Mouse (Mus musculus): ENCODE results near the gene Ucp2.

Gene Ucp2

GRCm38 (mm10) chr7:100493117-100493483, at the start of gene Ucp2:
Gene Ucp2 (plus strand): TSS chr7:100493337.
- no peak for TF ChIP-seq GATA4 (IDR thresholded peaks at IDR 0.05; ENCODE audit: insufficient replicate concordance, low read length)

GRCm38 (mm10) chr7:100443728-100444127, 49.4 kb upstream of the Ucp2 start:
- TF ChIP-seq GATA4 (IDR thresholded peaks at IDR 0.05; ENCODE audit: insufficient replicate concordance, low read length) = no peak

GRCm38 (mm10) chr7:100446271-100446670, 46.9 kb upstream of the Ucp2 start:
- no peak for TF ChIP-seq GATA4 (IDR thresholded peaks at IDR 0.05; ENCODE audit: insufficient replicate concordance, low read length)

DNA sequence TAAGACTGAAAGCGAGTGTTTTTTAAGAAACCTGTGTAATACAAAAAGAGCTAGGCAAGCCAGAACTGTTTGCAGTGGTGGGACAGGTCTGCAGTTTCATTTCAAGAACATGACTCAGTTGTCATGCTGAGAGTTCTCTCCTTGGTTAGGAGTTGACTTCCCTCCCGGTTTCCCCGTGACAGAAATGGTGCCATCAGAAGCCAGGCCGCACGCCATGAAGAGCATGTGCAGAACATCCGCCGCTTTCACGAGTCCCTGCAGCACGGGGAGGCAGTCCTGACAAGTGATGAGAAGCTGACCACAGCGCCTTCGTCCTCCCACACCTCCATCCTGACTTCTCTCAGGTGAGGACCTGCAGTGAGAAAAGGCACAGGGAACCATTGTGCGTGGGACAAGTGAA, 44.6 kb upstream of the Ucp2 start:
- TF ChIP-seq GATA4 (IDR thresholded peaks at IDR 0.05; ENCODE audit: insufficient replicate concordance, low read length) = no peak

- TF ChIP-seq GATA4 (IDR thresholded peaks at IDR 0.05; ENCODE audit: insufficient replicate concordance, low read length) = no peak
Measured at GRCm38 (mm10) chr7:100448985-100449384, 44.2 kb upstream of the Ucp2 start.

DNA sequence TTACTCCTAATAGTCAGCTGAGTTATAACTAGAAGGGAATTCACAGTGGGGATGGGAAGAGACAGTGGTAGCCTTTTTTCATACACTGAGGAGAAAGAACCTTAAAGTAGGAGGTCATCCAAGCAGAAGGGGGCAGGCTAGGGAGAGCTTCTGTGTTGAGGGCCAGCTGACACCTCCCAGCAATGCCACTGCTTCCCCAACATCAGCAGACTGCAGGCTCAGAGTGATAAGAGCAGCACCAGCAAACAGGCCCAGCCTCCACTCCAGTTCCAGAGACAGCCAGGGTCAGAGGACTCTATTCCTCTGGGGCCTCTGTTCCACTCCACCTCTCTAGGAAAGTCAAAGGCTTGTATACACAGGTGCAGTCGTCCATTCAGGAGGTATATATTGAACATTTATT, 35.0 kb upstream of the Ucp2 start:
- TF ChIP-seq GATA4 (IDR thresholded peaks at IDR 0.05; ENCODE audit: insufficient replicate concordance, low read length) = no peak

GRCm38 (mm10) chr7:100459862-100460261, 33.3 kb upstream of the Ucp2 start:
- TF ChIP-seq GATA4 (IDR thresholded peaks at IDR 0.05; ENCODE audit: insufficient replicate concordance, low read length) = no peak

- TF ChIP-seq GATA4 (IDR thresholded peaks at IDR 0.05; ENCODE audit: insufficient replicate concordance, low read length) = 0 out of 2 replicates have a peak, but pooled peaks have one; percentile 15
Measured at GRCm38 (mm10) chr7:100461621-100462151, 31.5 kb upstream of the Ucp2 start.

DNA sequence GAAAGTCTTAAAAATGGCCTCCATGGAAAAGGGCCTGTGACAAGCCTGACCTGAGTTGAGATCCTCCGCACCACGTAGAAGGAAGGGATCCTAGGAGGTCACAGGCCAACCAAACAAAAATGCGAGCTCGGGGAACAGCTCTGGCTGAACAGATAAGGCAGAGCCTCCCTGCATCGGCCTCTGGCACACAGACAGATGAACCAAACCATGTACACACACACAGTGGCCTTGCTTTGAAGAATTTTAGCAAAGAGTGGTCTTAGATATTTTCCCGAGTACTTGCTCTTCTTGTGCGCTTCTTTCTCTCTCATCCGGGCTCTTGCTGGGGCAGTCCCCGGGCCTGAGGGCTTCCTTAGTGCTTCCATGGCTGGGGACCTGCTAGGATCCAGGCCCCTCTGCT, 29.9 kb upstream of the Ucp2 start:
- no peak for TF ChIP-seq GATA4 (IDR thresholded peaks at IDR 0.05; ENCODE audit: insufficient replicate concordance, low read length)

DNA sequence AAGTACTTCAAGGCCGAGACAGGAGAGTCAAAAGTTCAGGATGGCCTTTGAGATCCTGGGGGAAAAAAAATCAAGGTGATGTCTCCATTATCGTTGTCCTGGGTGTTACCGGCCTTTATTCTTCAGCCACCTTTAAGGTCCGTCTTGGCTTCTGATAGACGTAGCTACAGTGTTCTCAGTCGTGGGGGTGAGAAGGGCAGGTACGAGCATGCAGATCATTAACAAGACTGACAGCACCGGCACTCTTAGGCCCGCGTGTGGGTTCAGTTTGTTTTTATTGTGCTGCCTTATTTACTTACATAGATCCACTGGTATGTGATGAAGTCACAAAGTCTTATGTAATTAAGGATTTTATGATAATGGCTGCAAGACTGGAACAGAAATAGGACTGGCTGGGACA, 29.4 kb upstream of the Ucp2 start:
- no peak for TF ChIP-seq GATA4 (IDR thresholded peaks at IDR 0.05; ENCODE audit: insufficient replicate concordance, low read length)

DNA sequence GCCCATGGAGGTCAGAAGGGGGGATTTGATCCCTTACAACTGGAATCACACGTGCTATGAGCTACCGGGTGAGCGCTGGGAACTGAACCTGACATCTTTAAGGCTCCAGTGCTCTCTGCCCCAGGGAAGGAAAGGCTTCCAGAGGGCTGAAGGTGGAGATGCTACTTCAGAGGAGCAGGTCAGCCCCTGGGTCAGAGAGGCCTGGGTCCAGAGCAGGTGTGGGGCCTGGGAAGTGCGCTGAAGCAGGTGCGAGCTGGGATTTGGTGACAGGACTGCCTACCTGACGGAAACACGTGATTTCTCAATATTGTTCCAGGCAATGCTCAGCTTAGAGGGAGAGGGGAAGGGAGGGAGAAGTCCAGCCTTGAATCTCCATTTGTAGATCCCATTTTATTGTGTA, 28.9 kb upstream of the Ucp2 start:
- TF ChIP-seq GATA4 (IDR thresholded peaks at IDR 0.05; ENCODE audit: insufficient replicate concordance, low read length) = no peak

DNA sequence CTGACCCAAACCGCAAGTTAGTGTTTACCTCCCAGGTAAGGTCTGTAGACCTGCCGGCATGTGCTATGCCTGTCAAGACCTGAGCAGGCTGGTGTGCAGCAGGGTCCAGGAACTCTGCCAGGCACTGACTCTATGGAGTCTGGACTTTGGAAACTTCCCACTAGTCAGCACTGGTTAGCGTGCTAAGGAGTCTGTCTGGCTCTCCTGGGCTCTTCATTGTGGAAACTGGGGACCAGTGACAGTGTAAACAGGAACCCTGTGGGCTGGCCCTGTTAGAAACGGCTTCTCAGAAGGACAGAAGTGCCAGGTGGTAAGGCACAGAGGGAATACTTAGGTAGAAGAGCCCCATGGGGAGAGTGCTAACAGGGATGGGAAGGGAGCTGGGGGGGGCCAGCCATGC, 27.9 kb upstream of the Ucp2 start:
- no peak for TF ChIP-seq GATA4 (IDR thresholded peaks at IDR 0.05; ENCODE audit: insufficient replicate concordance, low read length)

DNA sequence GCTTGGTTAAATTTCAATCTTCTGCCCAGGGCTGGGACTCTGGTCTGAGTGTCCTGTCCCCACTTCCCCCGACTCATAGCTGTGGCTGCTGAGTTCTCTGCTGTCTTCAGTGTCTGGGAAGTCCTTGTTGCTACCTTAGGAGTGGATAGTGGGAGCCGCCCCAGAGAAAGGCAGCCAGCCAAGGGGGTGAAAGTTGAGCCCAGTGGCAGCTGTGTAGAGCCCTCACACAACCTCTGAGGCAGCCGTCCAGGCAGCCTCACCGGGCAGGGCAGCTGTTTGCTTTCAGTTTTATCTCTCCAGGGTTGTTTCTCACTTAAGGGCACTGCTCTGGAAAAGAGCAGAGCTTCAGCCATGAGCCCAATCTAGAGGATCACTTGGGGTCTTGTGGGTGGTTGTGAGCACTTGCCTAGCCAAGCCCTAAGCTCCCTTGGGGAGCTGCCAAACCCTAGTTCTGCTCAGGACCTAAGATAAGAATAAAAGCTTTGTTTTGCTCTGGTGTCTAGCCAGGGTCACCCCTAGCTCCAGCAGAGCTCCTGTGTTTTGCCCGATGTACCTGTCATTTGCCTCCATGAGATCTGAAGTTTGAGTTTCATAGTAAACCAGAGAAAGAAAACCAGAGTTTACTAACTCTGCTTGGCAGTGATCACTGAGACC, 27.4 kb upstream of the Ucp2 start:
- peak; percentile 35; the same call in 1 of the 2 replicates for TF ChIP-seq GATA4 (IDR thresholded peaks at IDR 0.05; ENCODE audit: insufficient replicate concordance, low read length)

GRCm38 (mm10) chr7:100466781-100467510, 26.2 kb upstream of the Ucp2 start:
- no peak for TF ChIP-seq GATA4 (IDR thresholded peaks at IDR 0.05; ENCODE audit: insufficient replicate concordance, low read length)

GRCm38 (mm10) chr7:100468761-100469160, 24.4 kb upstream of the Ucp2 start:
- no peak for TF ChIP-seq GATA4 (IDR thresholded peaks at IDR 0.05; ENCODE audit: insufficient replicate concordance, low read length)

- TF ChIP-seq GATA4 (IDR thresholded peaks at IDR 0.05; ENCODE audit: insufficient replicate concordance, low read length) = no peak
Measured at GRCm38 (mm10) chr7:100469502-100469901, 23.6 kb upstream of the Ucp2 start.

Data from liver, adult (tissue).